Mouse (Mus musculus): ENCODE data around the gene Lgals4.

Gene Lgals4

DNA sequence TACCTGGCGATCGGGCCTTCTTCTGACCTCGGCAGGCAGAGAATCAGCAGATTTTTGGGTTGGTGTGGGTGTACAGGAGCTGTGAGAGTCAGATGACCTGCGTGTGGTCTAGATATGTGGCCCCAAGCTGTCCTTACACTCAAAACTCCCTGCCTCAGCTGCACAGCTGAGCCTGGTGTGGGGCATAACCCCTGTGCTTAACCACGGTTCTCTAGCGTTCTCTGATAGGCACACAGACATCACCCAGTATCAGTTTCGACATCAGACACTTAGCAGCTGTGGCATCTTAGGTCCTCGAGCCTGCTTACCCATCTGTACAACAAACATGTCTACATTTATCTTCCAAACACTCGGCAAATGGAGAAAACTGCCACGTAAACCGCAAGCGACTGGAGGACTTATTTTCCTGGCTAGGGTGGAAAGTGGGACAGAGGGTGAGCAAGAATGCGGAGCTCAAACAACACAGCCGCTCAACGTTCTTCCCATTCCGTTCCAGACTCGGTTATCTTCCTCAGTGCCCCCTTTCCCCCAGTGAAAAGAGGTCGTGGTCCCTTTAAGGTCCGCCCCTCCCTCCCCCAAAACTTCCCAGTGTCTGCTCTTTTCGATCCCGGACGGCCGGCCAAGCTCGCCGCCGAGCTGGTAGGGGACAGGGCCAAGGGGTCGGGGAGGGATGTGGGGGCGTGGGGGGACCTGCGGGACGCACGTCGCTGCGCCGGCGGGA is 25.3 kb upstream of the Lgals4 start, which contains the start of gene Hnrnpl:
Hnrnpl (plus strand) TSS at position 321 of the 721 bp plus-strand sequence.
- DNase-seq (ENCODE audit: extremely low read depth, low read depth): peak; percentile 64

DNA sequence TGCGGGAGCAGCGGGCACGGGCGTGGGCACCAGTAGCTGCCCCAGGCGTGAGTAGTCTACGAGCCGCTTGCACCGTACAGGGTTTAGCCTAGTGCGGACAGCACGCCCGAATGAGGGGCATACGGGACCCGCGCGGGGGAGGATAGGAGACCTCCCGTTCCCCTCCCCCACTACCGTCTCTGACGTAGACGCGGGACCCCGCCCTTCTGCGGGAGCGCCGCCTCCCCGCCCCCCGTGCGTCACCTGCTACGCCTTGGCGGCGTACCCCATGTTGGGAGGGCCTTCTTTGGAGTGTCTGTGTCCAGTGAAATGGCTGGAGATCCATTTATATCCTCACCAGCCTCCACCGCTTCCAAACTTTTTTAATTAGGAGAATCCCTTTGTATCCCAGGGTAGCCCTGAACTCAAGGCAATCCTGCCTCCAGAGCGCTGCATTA is 24.7 kb upstream of the Lgals4 start:
- peak; percentile 66 for DNase-seq (ENCODE audit: extremely low read depth, low read depth)

DNA sequence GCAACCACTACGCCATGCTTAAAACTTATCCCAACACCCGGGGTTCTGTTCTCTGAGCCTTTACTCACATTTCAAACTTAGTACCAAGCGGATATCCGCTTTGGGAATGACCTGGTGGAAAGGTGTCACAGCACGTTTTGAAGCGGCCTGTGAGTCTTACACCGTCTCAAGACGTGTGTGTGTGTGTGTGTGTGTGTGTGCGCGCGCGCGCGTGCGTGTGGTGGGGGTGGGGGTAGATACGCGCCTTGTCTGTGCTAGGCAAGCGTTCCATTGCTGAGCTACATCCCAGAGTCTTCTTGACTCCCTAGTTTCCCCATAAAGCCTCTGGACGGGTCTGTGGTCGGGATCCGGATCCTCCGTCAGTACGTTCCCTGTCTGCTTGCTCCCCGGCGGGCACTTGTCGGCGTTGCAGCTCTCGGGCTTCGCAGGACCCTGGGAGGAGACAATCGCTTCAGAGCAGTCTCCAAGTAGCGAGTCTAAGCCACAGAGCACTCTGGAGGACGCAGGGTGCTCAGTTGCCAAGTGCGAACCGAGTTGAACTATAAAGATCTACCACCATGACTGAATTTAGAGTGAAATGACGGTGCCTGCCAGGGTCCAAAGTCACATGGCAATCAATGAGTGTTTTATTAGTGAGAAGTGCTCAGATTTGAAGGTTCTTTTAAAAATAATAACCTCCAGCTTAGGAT is 24.1 kb upstream of the Lgals4 start:
- no peak for DNase-seq (ENCODE audit: extremely low read depth, low read depth)

GRCm38 (mm10) chr7:28810107-28811066 is 23.3 kb upstream of the Lgals4 start:
- peak; percentile 99 for DNase-seq (ENCODE audit: extremely low read depth, low read depth)

DNA sequence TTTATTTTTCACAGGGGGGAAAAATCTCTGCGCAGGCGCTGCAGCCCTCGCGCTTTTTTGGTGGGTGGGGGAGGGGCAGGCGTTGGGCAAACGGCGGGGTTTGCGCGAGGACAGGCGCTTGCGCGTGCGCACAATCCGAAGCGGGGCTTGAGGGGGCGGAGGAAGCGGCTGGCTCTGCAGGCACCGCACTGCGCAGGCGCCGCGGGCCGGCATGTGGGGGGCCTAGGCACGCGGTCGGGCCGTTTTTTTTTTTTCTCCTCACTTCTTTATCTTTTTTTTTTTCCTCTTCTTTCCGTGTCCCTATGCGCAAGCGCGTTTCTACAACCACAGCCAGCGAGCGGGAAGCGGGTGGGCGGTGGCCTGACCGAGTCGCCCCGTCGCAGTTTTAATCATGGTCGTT is 22.4 kb upstream of the Lgals4 start:
- peak; percentile 74 for DNase-seq (ENCODE audit: extremely low read depth, low read depth)

GRCm38 (mm10) chr7:28811640-28812275 is 21.9 kb upstream of the Lgals4 start:
- no peak for DNase-seq (ENCODE audit: extremely low read depth, low read depth)

- no peak for DNase-seq (ENCODE audit: extremely low read depth, low read depth)
Measured at GRCm38 (mm10) chr7:28812436-28812835, 21.2 kb upstream of the Lgals4 start.

DNA sequence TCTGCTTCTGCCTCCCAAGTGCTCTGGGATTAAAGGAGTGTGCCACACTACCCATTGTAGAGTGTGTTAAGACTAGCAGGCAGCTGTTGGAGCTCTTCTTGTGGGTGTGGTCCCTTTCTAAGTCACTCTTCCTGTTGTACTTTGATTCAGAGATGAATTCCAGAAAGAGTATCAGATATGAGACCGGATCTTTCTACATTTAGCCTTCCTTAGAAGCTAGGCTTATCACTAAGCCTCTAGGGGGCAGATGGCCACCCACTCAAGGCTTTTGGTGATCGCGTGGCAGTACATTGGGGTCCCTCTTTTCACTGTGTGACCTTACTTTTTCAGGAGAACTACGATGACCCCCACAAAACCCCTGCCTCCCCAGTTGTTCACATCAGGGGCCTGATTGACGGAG is 20.7 kb upstream of the Lgals4 start:
- DNase-seq (ENCODE audit: extremely low read depth, low read depth): no peak

DNA sequence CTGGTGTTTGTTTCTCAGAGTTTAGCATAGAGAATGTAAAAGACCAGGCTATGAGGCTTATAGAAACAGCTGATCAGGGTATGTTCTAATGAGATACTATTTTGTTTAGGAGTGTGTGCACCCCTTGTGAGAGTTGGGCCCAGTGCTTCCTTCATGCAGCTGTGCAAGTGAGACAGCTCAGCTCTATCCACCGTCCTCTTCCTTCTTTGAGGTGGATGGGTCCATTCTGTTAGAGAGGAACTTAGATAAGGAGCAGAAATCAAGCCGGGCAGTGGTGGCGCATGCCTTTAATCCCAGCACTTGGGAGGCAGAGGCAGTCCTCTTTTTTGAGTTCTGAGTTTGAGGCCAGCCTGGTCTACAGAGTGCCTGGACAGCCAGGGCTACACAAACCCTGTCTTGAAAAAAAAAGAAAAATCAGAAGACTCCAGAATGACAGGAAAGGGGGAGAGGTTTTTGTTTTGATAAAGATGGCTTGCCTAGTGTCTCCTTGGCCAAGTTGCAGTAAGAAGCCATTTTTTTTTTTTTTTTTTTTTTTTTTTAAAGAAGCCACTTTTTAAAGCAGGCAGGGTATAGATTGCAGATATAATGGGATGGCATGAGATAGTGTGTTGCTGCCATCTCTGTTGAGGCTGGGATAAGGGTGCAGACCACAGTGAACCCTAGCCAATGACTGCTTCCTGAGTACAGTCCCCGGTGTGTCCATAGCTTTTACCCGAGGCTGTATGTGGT is 19.2 kb upstream of the Lgals4 start:
- DNase-seq (ENCODE audit: extremely low read depth, low read depth): peak; percentile 67

- no peak for DNase-seq (ENCODE audit: extremely low read depth, low read depth)
Measured at GRCm38 (mm10) chr7:28815230-28815629, 18.4 kb upstream of the Lgals4 start.

- DNase-seq (ENCODE audit: extremely low read depth, low read depth): no peak
Measured at GRCm38 (mm10) chr7:28816201-28816600, 17.5 kb upstream of the Lgals4 start.

DNA sequence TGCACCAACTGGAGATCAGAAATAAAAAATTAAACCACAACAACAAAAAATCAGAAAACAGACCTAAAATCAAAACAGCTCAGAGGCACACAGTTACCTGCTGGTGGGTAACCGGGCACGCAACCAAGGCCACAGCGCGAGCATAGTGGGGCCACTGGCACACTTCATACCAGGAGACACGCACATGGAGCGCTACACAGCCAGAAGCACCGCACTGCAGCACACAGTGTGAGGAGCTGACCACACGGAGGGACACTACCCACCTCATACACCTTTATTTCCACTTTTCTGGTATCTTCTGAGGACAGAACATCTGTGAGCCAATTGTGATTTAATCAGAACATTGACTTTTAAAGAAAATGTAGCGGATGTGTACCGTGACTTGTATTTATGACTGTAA is 16.7 kb upstream of the Lgals4 start:
- no peak for DNase-seq (ENCODE audit: extremely low read depth, low read depth)

DNA sequence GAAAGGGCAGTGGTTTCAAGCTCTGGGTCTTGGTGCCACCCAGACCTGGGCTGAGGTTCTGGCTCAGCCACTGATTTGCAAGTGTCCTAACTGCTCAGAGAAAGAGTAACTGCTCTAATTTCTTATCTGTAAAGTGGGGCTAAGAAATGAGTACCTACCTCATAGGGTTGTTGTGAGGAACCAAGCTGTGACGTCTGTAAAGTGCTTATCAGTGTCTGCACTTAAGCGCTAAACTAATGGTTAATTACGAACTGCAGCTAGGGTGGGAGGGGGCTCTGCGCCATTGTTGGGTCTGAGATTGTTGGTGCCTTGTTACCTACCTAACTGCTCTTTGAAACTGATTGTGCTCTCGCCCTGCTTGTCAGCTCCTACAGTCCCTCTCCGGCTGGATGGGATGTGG is 16.1 kb upstream of the Lgals4 start:
- DNase-seq (ENCODE audit: extremely low read depth, low read depth): no peak

- no peak for DNase-seq (ENCODE audit: extremely low read depth, low read depth)
Measured at GRCm38 (mm10) chr7:28817957-28818356, 15.7 kb upstream of the Lgals4 start.

DNA sequence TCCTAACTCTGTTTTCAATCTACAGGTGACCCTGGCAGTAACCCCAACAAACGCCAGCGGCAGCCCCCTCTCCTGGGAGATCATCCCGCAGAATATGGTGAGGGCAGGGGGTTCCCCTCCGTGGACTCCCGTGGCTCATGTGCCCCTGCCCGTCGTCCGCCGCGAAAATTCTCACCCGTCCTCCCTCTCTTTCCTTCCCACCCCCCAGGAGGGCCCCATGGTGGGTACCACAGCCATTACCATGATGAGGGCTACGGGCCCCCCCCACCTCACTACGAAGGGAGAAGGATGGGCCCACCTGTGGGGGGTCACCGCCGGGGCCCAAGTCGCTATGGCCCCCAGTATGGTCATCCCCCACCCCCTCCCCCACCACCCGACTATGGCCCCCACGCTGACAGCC is 15.2 kb upstream of the Lgals4 start:
- no peak for DNase-seq (ENCODE audit: extremely low read depth, low read depth)

DNA sequence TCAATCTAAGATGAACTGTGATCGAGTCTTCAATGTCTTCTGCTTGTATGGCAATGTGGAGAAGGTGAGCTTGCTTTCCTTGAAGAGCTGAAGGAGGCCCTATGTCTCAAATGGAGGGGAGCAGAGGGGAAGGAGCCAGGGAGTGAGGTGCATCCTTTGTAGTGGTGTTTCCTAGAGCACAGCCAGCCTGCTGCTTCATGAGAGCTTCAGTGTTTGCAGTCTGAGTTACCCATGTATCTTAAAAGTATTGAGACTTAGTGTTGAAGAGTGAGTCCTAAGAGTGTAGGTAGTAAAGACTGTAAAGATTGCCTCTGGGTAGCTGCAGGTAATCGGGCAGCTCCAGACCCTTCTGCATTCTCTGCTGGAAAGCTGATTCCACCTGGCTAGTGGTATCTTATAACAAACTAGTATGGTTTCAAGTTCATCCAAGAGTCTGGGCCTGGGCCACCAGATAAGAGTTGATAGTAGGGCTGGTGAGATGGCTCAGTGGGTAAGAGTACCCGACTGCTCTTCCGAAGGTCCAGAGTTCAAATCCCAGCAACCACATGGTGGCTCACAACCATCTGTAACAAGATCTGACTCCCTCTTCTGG is 14.7 kb upstream of the Lgals4 start:
- DNase-seq (ENCODE audit: extremely low read depth, low read depth): no peak

DNA sequence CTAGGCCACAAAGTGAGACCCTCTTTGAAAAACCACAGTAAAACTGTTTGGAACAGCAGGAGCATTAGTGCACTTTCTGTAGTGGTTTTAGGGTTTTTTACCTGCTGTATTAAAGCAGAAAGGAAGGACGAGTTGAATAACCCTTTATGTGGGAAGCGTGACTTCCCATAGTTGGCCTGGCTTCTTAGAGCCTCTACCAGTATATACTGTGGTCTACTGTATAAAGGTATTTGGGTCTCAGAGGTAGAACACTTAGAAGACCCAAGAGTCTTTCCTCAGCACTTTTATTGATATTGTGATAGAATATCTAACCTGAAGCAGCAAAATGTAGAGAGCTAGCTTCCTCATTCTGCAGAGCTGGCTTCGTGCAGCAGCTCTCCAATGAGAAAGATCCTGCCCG is 14.1 kb upstream of the Lgals4 start:
- no peak for DNase-seq (ENCODE audit: extremely low read depth, low read depth)

DNA sequence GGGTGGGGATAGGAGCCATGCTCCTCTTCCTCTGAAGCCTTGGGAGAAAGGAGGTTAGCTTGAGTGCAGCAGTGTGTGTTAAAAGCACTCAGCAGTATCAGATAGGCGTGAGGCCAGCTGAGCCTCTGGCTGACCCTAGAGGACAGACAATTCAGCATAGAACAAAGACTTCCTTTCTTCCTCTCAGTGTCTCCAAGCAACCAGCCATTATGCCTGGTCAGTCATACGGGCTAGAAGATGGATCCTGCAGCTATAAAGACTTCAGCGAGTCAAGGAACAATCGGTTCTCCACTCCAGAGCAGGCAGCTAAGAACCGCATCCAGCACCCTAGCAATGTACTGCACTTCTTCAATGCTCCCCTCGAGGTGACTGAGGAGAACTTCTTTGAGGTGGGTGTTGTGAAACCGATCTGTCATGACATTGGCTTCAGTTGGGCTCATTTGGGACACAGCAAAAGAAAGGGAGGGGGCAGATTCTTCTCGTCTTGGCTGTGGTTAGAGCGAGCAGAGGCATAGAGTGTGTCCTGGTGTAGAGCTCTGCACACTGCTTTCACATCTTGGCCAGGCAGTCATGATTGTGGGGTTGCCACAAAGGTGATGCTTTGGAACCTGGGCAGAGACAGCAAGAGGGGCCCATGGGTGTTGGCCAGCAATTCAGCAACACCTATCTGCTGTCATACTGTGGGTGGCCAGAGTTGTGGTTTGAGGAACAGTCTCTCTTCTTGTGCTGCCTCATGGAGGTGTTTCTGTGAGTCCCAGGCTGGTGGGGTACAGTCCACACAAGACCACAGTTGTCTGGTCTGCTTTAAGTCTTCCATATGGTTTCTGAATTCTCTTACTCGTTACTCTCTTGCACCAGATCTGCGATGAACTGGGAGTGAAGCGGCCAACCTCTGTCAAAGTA is 13.0 kb upstream of the Lgals4 start:
- DNase-seq (ENCODE audit: extremely low read depth, low read depth): no peak

- DNase-seq (ENCODE audit: extremely low read depth, low read depth): no peak
Measured at GRCm38 (mm10) chr7:28821261-28821831, 12.3 kb upstream of the Lgals4 start.
